Mouse (Mus musculus) CD4-positive, CD25-positive, alpha-beta regulatory T cell, adult 9 weeks (primary cell): ENCODE measurements around the gene Tomm22. TPM values are rescaled to one million over a fixed set of nuclear protein-coding genes. Genes with fewer than 3 reads are reported as not detected.

Source experiments
- polyA plus RNA-seq: library from polyadenylated mRNA; unstranded; fragments of 100-300 nt; shearing (Covaris generic); gene quantifications from one replicate; pipeline ENCODE4 v1.2.1, GENCODE M21; 2017

Gene Tomm22
- 257 TPM for polyA plus RNA-seq

GRCm38 (mm10) chr15:79670249-79670971, at the start of gene Tomm22:
Tomm22 (plus strand) TSS chr15:79670861.

GRCm38 (mm10) chr15:79658531-79659375, 11.9 kb upstream of the Tomm22 start, which contains the start of the genes Fam227a and Cby1:
Fam227a (minus strand) TSS chr15:79658956.
Cby1 (plus strand) TSS chr15:79659199.

GRCm38 (mm10) chr15:79687646-79688267, 17.1 kb downstream of the Tomm22 start, which contains the start of gene Josd1:
Josd1 (minus strand) TSS chr15:79687919.

GRCm38 (mm10) chr15:79690426-79691022, 19.9 kb downstream of the Tomm22 start, which contains the start of gene Gtpbp1:
Gtpbp1 (plus strand) TSS chr15:79690845.

Other genes starting within 250 kb of the Tomm22 start
- gene Csnk1e, start 215.3 kb upstream of the Tomm22 start, polyA plus RNA-seq: 5.2 TPM
- gene Kcnj4, start 165.6 kb upstream of the Tomm22 start, polyA plus RNA-seq: not detected
- not detected for gene Kdelr3, start 154.4 kb upstream of the Tomm22 start, polyA plus RNA-seq
- 19.7 TPM for gene Ddx17, start 124.1 kb upstream of the Tomm22 start, polyA plus RNA-seq
- not detected for gene Dmc1, start 65.8 kb upstream of the Tomm22 start, polyA plus RNA-seq
- gene Fam227a, start 11.9 kb upstream of the Tomm22 start, polyA plus RNA-seq: 0.51 TPM
- gene Cby1, start 11.7 kb upstream of the Tomm22 start, polyA plus RNA-seq: 18.2 TPM
- 3.0 TPM for gene Josd1, start 17.1 kb downstream of the Tomm22 start, polyA plus RNA-seq
- gene Gtpbp1, start 20.0 kb downstream of the Tomm22 start, polyA plus RNA-seq: 41.7 TPM
- gene Sun2, start 71.7 kb downstream of the Tomm22 start, polyA plus RNA-seq: 17.5 TPM
- gene Dnal4, start 107.0 kb downstream of the Tomm22 start, polyA plus RNA-seq: 20.3 TPM
- gene Nptxr, start 133.9 kb downstream of the Tomm22 start, polyA plus RNA-seq: 0.82 TPM
- gene Npcd, start 163.4 kb downstream of the Tomm22 start, polyA plus RNA-seq: not detected
- 59.0 TPM for gene Cbx6, start 163.8 kb downstream of the Tomm22 start, polyA plus RNA-seq
- 544 TPM for gene Apobec3, start 220.8 kb downstream of the Tomm22 start, polyA plus RNA-seq